Mouse (Mus musculus): ENCODE data around the gene Nat8f2.

DNA sequence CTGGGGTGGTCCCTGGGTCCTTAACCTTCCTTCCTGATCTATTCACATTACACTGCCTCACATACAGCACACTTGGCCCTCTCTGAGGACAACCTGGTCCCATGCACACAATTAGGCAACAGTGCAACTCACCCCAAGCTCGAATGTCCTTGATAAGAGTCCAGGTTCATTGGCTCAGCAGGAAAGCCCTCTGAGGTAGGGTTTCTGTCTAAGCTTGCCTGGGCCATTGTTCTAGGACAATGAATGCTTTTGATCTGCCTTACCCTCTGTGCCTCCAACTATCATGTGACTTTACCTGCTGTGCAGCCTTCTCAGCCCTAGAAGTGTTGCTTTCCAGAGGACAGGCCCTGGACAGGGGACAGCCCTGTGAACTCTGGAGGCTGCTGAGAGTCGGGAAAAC, 19.7 kb downstream of the Nat8f2 start:
- TF ChIP-seq CTCF (IDR thresholded peaks at IDR 0.05; ENCODE audit: low read depth), result no peak
- TF ChIP-seq EP300 (IDR thresholded peaks at IDR 0.05; ENCODE audit: low read depth), result no peak

All from liver, embryonic 14.5 days (tissue).